Mouse (Mus musculus) liver, embryonic 15.5 days (tissue): Measurements from ENCODE around the gene Ppard. TPM values are rescaled to one million over a fixed set of nuclear protein-coding genes. Genes with fewer than 3 reads are reported as not detected.

Experiments used
- ATAC-seq: fragments of 200-750 bp; cut with Nextera tagmentation; 2 replicates; pipeline ENCODE4 v1.8.0; 2017; ENCODE audit warnings: moderate number of reproducible peaks, mild to moderate bottlenecking, moderate library complexity; ENCODE audit not compliant: insufficient read depth
- H3K27ac ChIP-seq: fragments of 300-500 bp; sonication (generic); replicated peaks from 2 replicates; pipeline ENCODE4 v1.5.1; 2015; ENCODE audit warnings: mild to moderate bottlenecking, inconsistent platforms
- H3K27me3 ChIP-seq: fragments of 300-500 bp; sonication (generic); 2 replicates; pipeline ENCODE4 v1.6.1; 2015; ENCODE audit warnings: mild to moderate bottlenecking, inconsistent platforms
- H3K36me3 ChIP-seq: fragments of 300-500 bp; sonication (generic); replicated peaks from 2 replicates; pipeline ENCODE4 v1.6.1; 2015; ENCODE audit warnings: moderate library complexity, mild to moderate bottlenecking, inconsistent platforms
- H3K4me1 ChIP-seq: fragments of 300-500 bp; sonication (generic); replicated peaks from 2 replicates; pipeline ENCODE4 v1.6.1; 2015; ENCODE audit warnings: inconsistent platforms
- H3K4me2 ChIP-seq: fragments of 300-500 bp; sonication (generic); 2 replicates; pipeline ENCODE4 v1.6.1; 2015; ENCODE audit warnings: moderate library complexity, mild to moderate bottlenecking, inconsistent platforms
- H3K4me3 ChIP-seq: fragments of 300-500 bp; sonication (generic); replicated peaks from 2 replicates; pipeline ENCODE4 v1.5.1; 2015; ENCODE audit warnings: mild to moderate bottlenecking, inconsistent platforms
- H3K9ac ChIP-seq: fragments of 300-500 bp; sonication (generic); 2 replicates; pipeline ENCODE4 v1.6.1; 2015; ENCODE audit warnings: moderate library complexity, mild to moderate bottlenecking, inconsistent platforms
- H3K9me3 ChIP-seq: fragments of 300-500 bp; sonication (generic); replicated peaks from 2 replicates; pipeline ENCODE4 v1.6.1; 2016; ENCODE audit warnings: inconsistent platforms
- WGBS: fragments of 180-500 bp; shearing (Covaris S2); methylation state at CpG from one replicate; pipeline ENCODE4 v1.1.7; 2015; ENCODE audit warnings: mixed read lengths; ENCODE audit not compliant: insufficient replicate concordance; 5-methylcytosine and 5-hydroxymethylcytosine counted together
- polyA plus RNA-seq: library from polyadenylated mRNA; unstranded; fragments of >200 nt; fragmentation: Nextera tagmentation; extraction: Ambion mirVana; gene quantifications from 2 replicates; pipeline ENCODE4 v1.2.1, GENCODE M21; 2015

Gene Ppard
- polyA plus RNA-seq, 1 experiment from 2014 or later, result 0.89 TPM

DNA sequence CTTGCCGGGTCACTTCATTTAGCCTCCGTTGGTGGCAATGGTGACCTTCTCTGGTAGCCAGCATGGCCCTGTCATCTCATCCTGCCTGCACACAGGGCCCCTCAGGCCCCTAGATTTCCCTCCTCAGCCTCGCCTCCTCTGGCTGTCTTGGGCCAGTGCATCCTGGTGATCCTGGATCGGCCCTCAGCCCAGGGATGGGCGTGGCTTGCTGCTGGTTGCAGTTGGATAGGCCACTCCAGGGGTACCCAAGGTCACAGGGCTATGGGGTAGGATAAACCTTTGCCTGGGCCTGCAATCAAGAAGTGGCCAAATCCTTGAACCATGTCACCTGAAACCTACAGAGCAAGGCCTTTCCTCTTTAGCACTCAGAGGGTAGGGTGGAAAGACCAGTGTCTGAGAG lies 54.5 kb downstream of the Ppard start:
- Histone ChIP-seq H3K4me1 (peaks cover 55% of the 10 kb centered on the region), H3K9ac (no peak overlapping the region), H3K9me3 (no peaks in the 10 kb centered on the region), H3K4me3 (no peak overlapping the region), H3K4me2 (no peak overlapping the region), H3K27ac (no peak overlapping the region), H3K36me3 (no peaks in the 10 kb centered on the region), H3K27me3 (no peaks in the 10 kb centered on the region)
- 59% methylated on average over 5 of the region's 5 CpGs for WGBS
- ATAC-seq, result no peak

DNA sequence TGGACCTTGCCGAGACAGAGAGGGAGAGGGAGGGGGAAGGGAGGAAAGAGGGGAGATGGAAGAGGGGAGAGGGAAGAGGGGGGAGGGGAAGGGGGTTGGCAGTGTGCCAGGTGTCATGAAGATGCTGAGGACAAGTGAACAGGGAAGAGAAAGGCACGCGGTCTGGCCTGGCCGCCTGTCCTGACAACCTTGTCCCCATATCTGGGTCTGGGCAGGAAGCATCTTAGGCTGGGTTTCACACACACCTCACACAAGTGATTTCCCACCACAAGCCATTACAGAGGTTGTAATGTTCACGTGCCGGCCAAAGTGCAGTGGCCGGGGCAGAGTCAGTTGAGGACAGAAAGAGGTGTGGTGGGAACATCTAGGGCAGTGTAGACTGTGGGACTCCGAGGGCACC lies 55.1 kb downstream of the Ppard start:
- Histone ChIP-seq H3K27ac (0 out of 2 replicates have a peak overlapping the region, but pooled peaks have one; percentile 9), H3K4me2 (no peak overlapping the region), H3K4me3 (no peak overlapping the region), H3K36me3 (0 out of 2 replicates have a peak, but pooled peaks cover 2% of the 10 kb centered on the region), H3K4me1 (peaks cover 55% of the 10 kb centered on the region), H3K9me3 (no peaks in the 10 kb centered on the region), H3K27me3 (no peaks in the 10 kb centered on the region), H3K9ac (no peak overlapping the region)
- peak; percentile 32; the same call in 1 of the 2 replicates for ATAC-seq
- whole genome bisulfite sequencing, result 45% methylated on average over 8 of the region's 8 CpGs

DNA sequence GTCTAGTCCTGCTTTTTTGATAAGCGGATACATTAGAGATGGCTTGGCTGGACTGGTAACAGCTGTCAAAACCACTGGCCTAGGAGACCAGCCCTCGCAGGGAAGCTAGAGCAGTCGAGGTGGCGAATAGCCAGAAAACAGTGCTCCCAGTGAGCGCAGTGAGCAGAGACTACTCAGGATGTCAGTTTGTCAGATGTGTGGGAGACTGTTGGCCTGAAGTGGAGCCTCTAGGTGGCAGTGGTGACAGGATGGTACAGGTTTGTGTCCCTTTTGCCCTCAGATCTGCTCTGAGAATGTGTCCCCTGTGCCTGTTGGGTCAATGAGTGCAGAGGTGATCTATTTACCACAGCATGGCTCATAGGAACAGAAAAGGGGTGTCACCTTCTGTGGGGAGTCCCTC lies 55.5 kb downstream of the Ppard start:
- Histone ChIP-seq H3K4me2 (no peak overlapping the region), H3K4me3 (no peak overlapping the region), H3K27me3 (no peaks in the 10 kb centered on the region), H3K27ac (0 out of 2 replicates have a peak overlapping the region, but pooled peaks have one; percentile 20), H3K4me1 (peaks cover 51% of the 10 kb centered on the region), H3K9me3 (no peaks in the 10 kb centered on the region), H3K9ac (no peak overlapping the region), H3K36me3 (0 out of 2 replicates have a peak, but pooled peaks cover 2% of the 10 kb centered on the region)
- peak; percentile 22; the same call in 1 of the 2 replicates for ATAC-seq
- 47% methylated on average over 5 of the region's 5 CpGs for WGBS

DNA sequence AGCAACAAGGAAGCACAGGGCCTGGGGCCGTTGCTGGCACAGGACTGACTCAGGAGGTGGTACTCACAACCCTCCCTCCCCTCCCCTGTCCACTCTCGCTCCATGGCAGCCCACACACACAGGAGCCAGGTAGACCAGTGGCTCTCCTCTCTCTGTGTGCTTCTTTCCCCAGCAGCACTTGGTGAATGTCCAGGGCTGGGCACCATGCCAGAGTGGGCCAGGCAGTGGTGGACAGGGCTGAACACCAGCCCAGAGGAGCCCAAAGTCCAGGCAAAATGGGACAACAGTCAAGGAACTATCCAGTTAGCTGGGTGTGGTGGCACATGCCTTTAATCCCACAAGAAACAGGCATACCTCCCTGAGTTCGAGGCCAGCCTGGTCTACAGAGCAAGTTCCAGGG lies 57.8 kb downstream of the Ppard start:
- WGBS, result 60% methylated on average over 3 of the region's 3 CpGs
- no peak overlapping the region for H3K9ac ChIP-seq
- ATAC-seq, result peak; percentile 48
- H3K36me3 ChIP-seq, result 0 out of 2 replicates have a peak, but pooled peaks cover 2% of the 10 kb centered on the region
- H3K4me2 ChIP-seq, result no peak overlapping the region
- no peak overlapping the region for H3K4me3 ChIP-seq
- peaks cover 58% of the 10 kb centered on the region for H3K4me1 ChIP-seq
- H3K27me3 ChIP-seq, result no peaks in the 10 kb centered on the region
- 0 out of 2 replicates have a peak overlapping the region, but pooled peaks have one; percentile 21 for H3K27ac ChIP-seq
- no peaks in the 10 kb centered on the region for H3K9me3 ChIP-seq

DNA sequence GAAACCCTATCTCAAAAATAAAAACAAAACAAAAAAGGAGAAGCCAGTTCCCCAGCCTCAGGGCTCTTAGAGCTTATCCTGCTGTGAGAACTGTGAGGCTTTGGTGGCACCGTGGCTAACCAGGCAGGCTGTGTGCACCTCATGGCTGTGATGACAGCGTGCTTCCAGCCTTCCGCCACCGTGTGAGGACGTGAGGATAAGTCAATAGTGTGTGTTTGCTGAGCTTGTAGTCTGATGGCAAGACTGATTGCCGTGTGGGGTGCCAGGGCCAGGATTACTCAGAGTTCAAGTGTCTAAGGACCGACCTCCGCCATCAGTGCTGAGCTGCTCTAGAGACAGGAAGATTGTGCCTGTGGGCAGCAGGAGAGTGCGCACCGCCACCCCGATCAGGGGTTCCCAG lies 58.2 kb downstream of the Ppard start:
- WGBS, result 40% methylated on average over 11 of the region's 11 CpGs
- no peak; the same call in 1 of the 2 replicates for ATAC-seq

DNA sequence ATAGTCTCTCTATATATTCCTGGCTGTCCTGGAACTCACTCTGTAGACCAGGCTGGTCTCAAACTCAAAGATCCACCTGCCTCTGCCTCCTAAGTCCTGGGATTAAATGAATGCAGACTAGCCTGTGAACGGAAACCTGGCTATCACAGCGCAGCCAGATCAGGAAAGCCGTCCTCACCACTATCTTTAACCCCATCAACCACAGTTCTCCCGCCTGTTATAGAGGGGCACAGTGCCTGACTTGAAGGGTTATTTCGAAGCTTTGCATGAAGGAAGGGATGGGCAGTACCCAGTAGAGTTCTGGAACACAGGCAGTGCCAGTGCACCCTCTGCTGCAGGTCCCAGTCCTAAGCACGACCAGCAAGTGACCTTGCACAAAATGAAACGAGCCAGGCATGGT lies 58.8 kb downstream of the Ppard start:
- ATAC-seq, result no peak
- Histone ChIP-seq H3K9me3 (no peaks in the 10 kb centered on the region), H3K4me2 (no peak overlapping the region), H3K4me3 (no peak overlapping the region), H3K36me3 (peaks cover 7% of the 10 kb centered on the region; the same call in 1 of the 2 replicates), H3K27ac (no peak overlapping the region), H3K4me1 (peaks cover 54% of the 10 kb centered on the region), H3K27me3 (no peaks in the 10 kb centered on the region), H3K9ac (no peak overlapping the region)
- 19% methylated on average over 7 of the region's 7 CpGs for WGBS

More for the DNA sequence above, 58.2 kb downstream of the Ppard start:
- Histone ChIP-seq H3K4me3 (no peak overlapping the region), H3K27me3 (no peaks in the 10 kb centered on the region), H3K9ac (no peak overlapping the region), H3K27ac (0 out of 2 replicates have a peak overlapping the region, but pooled peaks have one; percentile 21), H3K36me3 (peaks cover 4% of the 10 kb centered on the region; the same call in 1 of the 2 replicates), H3K9me3 (no peaks in the 10 kb centered on the region), H3K4me2 (no peak overlapping the region), H3K4me1 (peaks cover 58% of the 10 kb centered on the region)

DNA sequence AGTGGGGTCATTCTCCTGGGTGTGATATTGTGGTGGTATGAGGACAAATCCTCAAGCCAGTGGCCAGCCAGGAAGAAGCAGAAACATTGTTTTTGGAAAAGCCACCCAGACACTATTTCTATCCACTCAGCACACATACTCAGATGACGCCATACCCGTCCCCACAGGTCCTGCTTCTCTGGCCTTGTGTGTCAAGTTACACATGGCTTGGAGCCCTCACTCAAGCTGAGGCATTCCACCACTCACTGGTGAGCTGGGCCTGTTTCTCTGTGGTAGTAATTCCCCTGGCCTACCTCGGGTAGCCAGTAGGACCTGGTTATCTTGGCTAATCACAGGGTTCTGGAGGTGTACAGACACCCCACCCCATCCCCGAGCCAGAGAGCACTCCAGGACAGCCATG lies 61.2 kb downstream of the Ppard start:
- 49% methylated on average over 4 of the region's 4 CpGs for WGBS
- Histone ChIP-seq H3K9ac (no peak overlapping the region), H3K9me3 (no peaks in the 10 kb centered on the region), H3K4me1 (peaks cover 35% of the 10 kb centered on the region), H3K27me3 (no peaks in the 10 kb centered on the region), H3K4me3 (no peak overlapping the region), H3K4me2 (no peak overlapping the region), H3K27ac (no peak overlapping the region), H3K36me3 (peaks cover 16% of the 10 kb centered on the region)
- ATAC-seq, result no peak

DNA sequence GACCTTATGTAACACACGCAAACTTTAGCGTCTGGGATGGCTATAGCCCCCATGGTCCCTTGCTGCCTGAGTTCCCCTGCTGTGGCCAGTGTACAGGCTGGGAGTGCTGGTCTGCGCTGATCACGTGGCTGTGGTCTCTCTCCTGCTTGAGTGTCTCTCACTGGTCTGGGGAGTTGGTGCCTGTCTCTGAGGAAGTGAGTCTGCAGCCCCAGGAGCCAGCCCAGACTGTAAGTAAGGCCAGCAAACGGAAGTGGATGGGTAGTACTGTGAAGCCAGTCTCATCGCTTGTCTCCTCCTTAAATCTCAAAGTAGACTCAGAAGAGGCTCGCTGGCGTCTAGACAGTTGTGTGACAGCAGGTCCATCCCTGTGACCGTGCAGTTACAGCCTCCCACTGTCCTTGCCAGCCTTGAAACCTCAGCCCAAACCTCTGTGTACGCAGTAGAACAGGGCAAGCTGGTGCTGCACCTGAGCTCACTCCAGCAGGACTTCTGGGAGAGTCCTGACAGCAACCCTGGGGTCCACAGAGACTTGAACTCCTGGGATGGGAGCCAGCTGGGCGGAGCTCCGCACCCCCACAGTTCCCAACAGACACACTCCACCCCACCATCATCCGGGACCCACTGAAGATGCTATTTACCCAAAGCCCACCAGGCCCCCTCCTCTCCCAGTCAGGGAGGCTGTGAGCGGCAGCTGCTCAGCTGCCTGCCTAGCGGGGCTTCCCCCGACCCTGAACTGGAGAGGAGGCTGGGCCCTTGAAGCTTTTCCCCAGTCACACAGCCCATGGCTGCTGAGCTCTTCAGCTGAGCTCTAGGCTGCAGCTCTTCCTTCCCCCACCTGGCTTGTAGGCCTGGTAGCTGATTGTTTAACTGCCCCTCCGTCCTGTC lies 62.2 kb downstream of the Ppard start:
- no peak for ATAC-seq
- Histone ChIP-seq H3K4me3 (no peak overlapping the region), H3K27ac (no peak overlapping the region), H3K4me2 (no peak overlapping the region), H3K4me1 (peaks cover 35% of the 10 kb centered on the region), H3K9me3 (no peaks in the 10 kb centered on the region), H3K27me3 (no peaks in the 10 kb centered on the region), H3K9ac (no peak overlapping the region), H3K36me3 (peaks cover 25% of the 10 kb centered on the region)
- WGBS, result 41% methylated on average over 17 of the region's 17 CpGs

DNA sequence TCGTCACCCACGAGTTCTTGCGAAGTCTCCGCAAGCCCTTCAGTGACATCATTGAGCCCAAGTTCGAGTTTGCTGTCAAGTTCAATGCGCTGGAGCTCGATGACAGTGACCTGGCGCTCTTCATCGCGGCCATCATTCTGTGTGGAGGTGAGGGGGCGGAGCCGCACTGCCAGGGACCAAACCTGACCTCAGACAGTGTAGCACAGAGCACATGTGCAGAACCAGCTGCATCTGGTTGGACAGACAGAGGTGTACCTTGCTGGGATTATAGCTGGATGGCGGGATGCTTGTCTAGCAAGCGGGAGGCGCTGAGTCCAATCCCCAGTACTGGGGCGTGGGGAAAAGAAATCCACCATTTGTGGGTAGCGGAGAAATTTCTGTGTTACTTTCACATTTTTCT lies 66.4 kb downstream of the Ppard start:
- WGBS, result 90% methylated on average over 17 of the region's 17 CpGs
- no peak overlapping the region for H3K27ac ChIP-seq
- no peak for ATAC-seq
- H3K9me3 ChIP-seq, result no peaks in the 10 kb centered on the region
- H3K27me3 ChIP-seq, result no peaks in the 10 kb centered on the region
- H3K4me2 ChIP-seq, result no peak overlapping the region
- H3K9ac ChIP-seq, result no peak overlapping the region
- H3K4me3 ChIP-seq, result no peak overlapping the region
- peaks cover 12% of the 10 kb centered on the region for H3K4me1 ChIP-seq
- peaks cover 23% of the 10 kb centered on the region for H3K36me3 ChIP-seq

DNA sequence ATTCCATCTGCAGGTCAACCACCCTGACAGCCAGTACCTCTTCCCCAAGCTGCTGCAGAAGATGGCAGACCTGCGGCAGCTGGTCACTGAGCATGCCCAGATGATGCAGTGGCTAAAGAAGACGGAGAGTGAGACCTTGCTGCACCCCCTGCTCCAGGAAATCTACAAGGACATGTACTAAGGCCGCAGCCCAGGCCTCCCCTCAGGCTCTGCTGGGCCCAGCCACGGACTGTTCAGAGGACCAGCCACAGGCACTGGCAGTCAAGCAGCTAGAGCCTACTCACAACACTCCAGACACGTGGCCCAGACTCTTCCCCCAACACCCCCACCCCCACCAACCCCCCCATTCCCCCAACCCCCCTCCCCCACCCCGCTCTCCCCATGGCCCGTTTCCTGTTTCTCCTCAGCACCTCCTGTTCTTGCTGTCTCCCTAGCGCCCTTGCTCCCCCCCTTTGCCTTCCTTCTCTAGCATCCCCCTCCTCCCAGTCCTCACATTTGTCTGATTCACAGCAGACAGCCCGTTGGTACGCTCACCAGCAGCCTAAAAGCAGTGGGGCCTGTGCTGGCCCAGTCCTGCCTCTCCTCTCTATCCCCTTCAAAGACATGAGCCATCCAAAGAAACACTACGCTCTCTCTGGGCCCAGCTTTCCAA lies 67.3 kb downstream of the Ppard start:
- H3K27ac ChIP-seq, result no peak overlapping the region
- ATAC-seq, result no peak
- peaks cover 23% of the 10 kb centered on the region for H3K36me3 ChIP-seq
- no peak overlapping the region for H3K4me3 ChIP-seq
- WGBS, result 54% methylated on average over 11 of the region's 11 CpGs
- no peaks in the 10 kb centered on the region for H3K27me3 ChIP-seq
- H3K4me1 ChIP-seq, result peaks cover 4% of the 10 kb centered on the region
- no peak overlapping the region for H3K9ac ChIP-seq
- H3K9me3 ChIP-seq, result no peaks in the 10 kb centered on the region
- no peak overlapping the region for H3K4me2 ChIP-seq

DNA sequence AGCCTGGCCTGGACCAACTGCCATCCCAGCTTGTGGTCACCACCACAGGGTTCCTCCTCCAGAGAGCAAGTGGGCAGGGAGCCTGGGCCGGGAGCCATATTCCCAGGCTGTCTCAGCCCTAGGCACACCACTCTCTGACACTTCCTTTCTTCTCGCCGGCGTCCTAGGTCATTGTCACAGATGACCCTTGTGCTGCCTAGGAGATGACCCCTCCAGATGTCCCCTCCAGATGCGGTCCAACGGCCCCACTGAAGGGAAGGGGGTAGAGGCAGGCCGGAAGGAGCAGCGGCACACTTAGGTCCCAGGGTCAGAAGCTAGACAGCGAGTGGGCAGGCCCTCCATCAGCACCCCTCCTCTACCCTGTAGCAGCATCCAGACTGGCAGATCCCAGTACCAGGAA lies 67.8 kb downstream of the Ppard start:
- no peak overlapping the region for H3K4me2 ChIP-seq
- no peaks in the 10 kb centered on the region for H3K9me3 ChIP-seq
- H3K36me3 ChIP-seq, result peaks cover 23% of the 10 kb centered on the region
- no peak overlapping the region for H3K4me3 ChIP-seq
- H3K9ac ChIP-seq, result no peak overlapping the region
- no peaks in the 10 kb centered on the region for H3K27me3 ChIP-seq
- ATAC-seq, result no peak
- 64% methylated on average over 9 of the region's 9 CpGs for WGBS
- H3K4me1 ChIP-seq, result no peaks in the 10 kb centered on the region
- no peak overlapping the region for H3K27ac ChIP-seq
